Comparison of ENCODE assay signal across 8 mouse cellular contexts in the genomic region with DNA sequence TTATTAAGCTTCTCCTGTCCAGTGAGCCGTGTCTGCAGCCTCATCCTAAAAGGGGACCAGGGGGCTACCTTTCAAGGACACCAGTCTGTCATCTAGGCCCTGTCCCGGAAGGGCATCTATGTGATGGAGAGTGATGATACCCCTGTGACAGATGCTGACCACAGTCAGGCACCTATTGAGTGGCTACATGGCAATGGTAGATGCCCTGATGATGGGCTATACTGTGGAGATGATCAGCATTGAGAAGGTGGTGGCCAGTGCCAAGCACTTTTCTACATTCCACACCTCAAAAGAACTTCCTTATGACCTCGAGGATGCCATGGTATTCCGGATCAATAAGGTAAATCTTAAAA.
A peak's percentile ranks its signal among the peaks of the same experiment; 100 is the strongest.
DNase-seq lines count a peak whose midpoint lies in the region; ATAC-seq and TF ChIP-seq lines count a peak whose summit lies in the region.

No protein-coding gene starts in this region.

- 0 out of 2 replicates have a peak, but pooled peaks cover 13% of the 10 kb centered on the region for H3K27me3 ChIP-seq in heart, embryonic 12.5 days (replicated peaks)
- H3K27me3 ChIP-seq in stomach, embryonic 14.5 days (ENCODE audit: control insufficient read depth, insufficient read depth, low read length): no peaks in the 10 kb centered on the region
- no peaks in the 10 kb centered on the region for H3K27me3 ChIP-seq in stomach, postnatal 0 days (ENCODE audit: control insufficient read depth, insufficient read depth, low read length)
- no peaks in the 10 kb centered on the region for H3K27me3 ChIP-seq in limb, embryonic 13.5 days

- TF ChIP-seq CTCF in stomach, postnatal 0 days (IDR thresholded peaks at IDR 0.05; ENCODE audit: low read depth): no peak
- TF ChIP-seq CTCF in gastrocnemius, adult 2 months (IDR thresholded peaks at IDR 0.05): no peak

- H3K27ac ChIP-seq in heart, embryonic 12.5 days (ENCODE audit: poor library complexity, severe bottlenecking): no peak overlapping the region
- H3K27ac ChIP-seq in stomach, embryonic 14.5 days (ENCODE audit: low read length): no peak overlapping the region
- H3K27ac ChIP-seq in stomach, postnatal 0 days (replicated peaks): no peak overlapping the region
- H3K27ac ChIP-seq in limb, embryonic 13.5 days: no peak overlapping the region
- H3K27ac ChIP-seq in gastrocnemius, adult 2 months: no peak overlapping the region

- intact Hi-C loops in heart, postnatal 10 days (cut with DNase I): no loop called here
- intact Hi-C loops in left cerebral cortex, postnatal 4 days (cut with DNase I): no loop called here
- intact Hi-C loops in gastrocnemius, adult 2 months (cut with DNase I): no loop called here

- TF ChIP-seq EP300 in stomach, postnatal 0 days (optimal IDR thresholded peaks at IDR 0.05): no peak

- H3K4me1 ChIP-seq in heart, embryonic 12.5 days (replicated peaks): 0 out of 2 replicates have a peak, but pooled peaks cover 5% of the 10 kb centered on the region
- H3K4me1 ChIP-seq in stomach, embryonic 14.5 days (ENCODE audit: control insufficient read depth, insufficient read depth, low read length): no peaks in the 10 kb centered on the region
- no peaks in the 10 kb centered on the region for H3K4me1 ChIP-seq in stomach, postnatal 0 days (replicated peaks; ENCODE audit: control insufficient read depth, insufficient read depth)
- H3K4me1 ChIP-seq in limb, embryonic 13.5 days: peaks cover 25% of the 10 kb centered on the region

- H3K9me3 ChIP-seq in heart, embryonic 12.5 days (replicated peaks): no peaks in the 10 kb centered on the region
- no peaks in the 10 kb centered on the region for H3K9me3 ChIP-seq in stomach, embryonic 14.5 days (ENCODE audit: control insufficient read depth, low read depth, low read length)
- no peaks in the 10 kb centered on the region for H3K9me3 ChIP-seq in stomach, postnatal 0 days (ENCODE audit: control insufficient read depth, low read length)
- H3K9me3 ChIP-seq in limb, embryonic 13.5 days: 0 out of 2 replicates have a peak, but pooled peaks cover 7% of the 10 kb centered on the region

- H3K4me3 ChIP-seq in heart, embryonic 12.5 days: peak overlapping the region; percentile 50; the same call in 1 of the 2 replicates
- peak overlapping the region; percentile 14; the same call in 1 of the 2 replicates for H3K4me3 ChIP-seq in stomach, embryonic 14.5 days (ENCODE audit: low read depth, low read length)
- no peak overlapping the region; the same call in 1 of the 2 replicates for H3K4me3 ChIP-seq in stomach, postnatal 0 days (ENCODE audit: low read depth, low read length)
- peak overlapping the region; percentile 39; the same call in 1 of the 2 replicates for H3K4me3 ChIP-seq in limb, embryonic 13.5 days
- H3K4me3 ChIP-seq in gastrocnemius, adult 2 months: no peak overlapping the region

- ATAC-seq in heart, embryonic 12.5 days (ENCODE audit: insufficient number of reproducible peaks, low FRiP score): no peak
- peak; percentile 14; the same call in 1 of the 2 replicates for ATAC-seq in stomach, embryonic 14.5 days (ENCODE audit: insufficient number of reproducible peaks, insufficient read depth, low FRiP score, low read depth)
- no peak for ATAC-seq in stomach, postnatal 0 days (ENCODE audit: low FRiP score, low TSS enrichment)
- ATAC-seq in limb, embryonic 13.5 days (ENCODE audit: low FRiP score, low read depth): no peak

- peak overlapping the region; percentile 73; the same call in 1 of the 2 replicates for H3K9ac ChIP-seq in heart, embryonic 12.5 days
- no peak overlapping the region for H3K9ac ChIP-seq in stomach, embryonic 14.5 days (replicated peaks; ENCODE audit: low read depth, low read length)
- H3K9ac ChIP-seq in stomach, postnatal 0 days (ENCODE audit: low read length): no peak overlapping the region
- H3K9ac ChIP-seq in limb, embryonic 13.5 days: peak overlapping the region; percentile 70

- DNase-seq in heart, postnatal 10 days: no peak
- DNase-seq in stomach, postnatal 0 days (ENCODE audit: low spot score): no peak
- no peak for DNase-seq in left cerebral cortex, postnatal 4 days
- no peak for DNase-seq in ovary, postnatal 14 days (ENCODE audit: low spot score)
- no peak for DNase-seq in gastrocnemius, adult 2 months

- peak overlapping the region; percentile 89 for H3K4me2 ChIP-seq in heart, embryonic 12.5 days
- peak overlapping the region; percentile 44 for H3K4me2 ChIP-seq in stomach, embryonic 14.5 days (replicated peaks; ENCODE audit: low read depth, low read length)
- no peak overlapping the region; the same call in 1 of the 2 replicates for H3K4me2 ChIP-seq in stomach, postnatal 0 days (replicated peaks; ENCODE audit: low read depth)
- H3K4me2 ChIP-seq in limb, embryonic 13.5 days (replicated peaks): peak overlapping the region; percentile 65

- H3K36me3 ChIP-seq in heart, embryonic 12.5 days: no peaks in the 10 kb centered on the region
- no peaks in the 10 kb centered on the region for H3K36me3 ChIP-seq in stomach, embryonic 14.5 days (ENCODE audit: control insufficient read depth, insufficient read depth, low read length)
- no peaks in the 10 kb centered on the region for H3K36me3 ChIP-seq in stomach, postnatal 0 days (ENCODE audit: control insufficient read depth, insufficient read depth, low read length)
- H3K36me3 ChIP-seq in limb, embryonic 13.5 days: peaks cover 21% of the 10 kb centered on the region

- WGBS in heart, embryonic 12.5 days: 84% methylated on average over 4 of the region's 4 CpGs
- WGBS in stomach, embryonic 14.5 days: 75% methylated on average over 4 of the region's 4 CpGs
- 84% methylated on average over 4 of the region's 4 CpGs for WGBS in stomach, postnatal 0 days
- 76% methylated on average over 4 of the region's 4 CpGs for WGBS in limb, embryonic 13.5 days

Comparison
In these comparisons a context has a peak if more than half of its experiments do, and no peak if none do; other contexts are left out.
1. H3K4me3 ChIP-seq: peak in heart, embryonic 12.5 days (single experiment), stomach, embryonic 14.5 days (single experiment) and limb, embryonic 13.5 days (single experiment); none in stomach, postnatal 0 days (single experiment) and gastrocnemius, adult 2 months (single experiment).
2. H3K9ac ChIP-seq: peak in heart, embryonic 12.5 days (single experiment) and limb, embryonic 13.5 days (single experiment); none in stomach, embryonic 14.5 days (single experiment) and stomach, postnatal 0 days (single experiment).